Mouse (Mus musculus): ENCODE results near the gene Rpl9-ps1.

DNA sequence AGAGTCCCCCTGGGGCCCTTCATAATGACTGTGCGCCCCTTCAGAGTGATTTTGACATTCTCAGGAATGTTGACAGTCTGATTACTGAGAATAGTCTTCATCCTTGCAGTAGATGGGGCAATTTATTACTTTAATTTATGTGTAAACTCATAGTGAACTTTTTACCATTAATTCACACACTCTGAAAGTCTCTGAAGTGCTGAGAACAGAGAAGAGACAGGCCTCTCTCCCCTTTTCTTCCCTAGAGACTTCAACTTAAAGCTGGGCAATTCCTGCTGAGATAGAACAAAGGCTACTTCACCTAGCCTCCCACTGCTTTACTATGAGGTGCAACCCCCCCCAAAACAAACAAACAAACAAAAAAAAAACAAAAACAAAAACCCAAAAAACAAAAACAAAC, at the start of gene Rpl9-ps1:
- no peak for TF ChIP-seq CTCF (IDR thresholded peaks at IDR 0.05; ENCODE audit: low read depth)
- TF ChIP-seq EP300 (IDR thresholded peaks at IDR 0.05; ENCODE audit: low read depth), result no peak

All from liver, embryonic 14.5 days (tissue).